Mouse (Mus musculus) cortical plate, adult 2 months (tissue): ENCODE measurements around the gene Slc7a7.

Source experiments
- CTCF ChIP-seq: fragments of 200-500 bp; IDR thresholded peaks from 2 replicates; pipeline ENCODE4 v1.5.1; 2011; ENCODE audit warnings: mild to moderate bottlenecking, control low read depth, low read length; ENCODE audit not compliant: insufficient read depth; ENCODE audit errors: extremely low read depth
- POLR2A ChIP-seq: fragments of 200-500 bp; IDR thresholded peaks from 2 replicates; pipeline ENCODE4 v1.6.1; 2011; ENCODE audit warnings: mild to moderate bottlenecking, low read length, control low read depth; ENCODE audit not compliant: insufficient read depth; ENCODE audit errors: extremely low read depth

DNA sequence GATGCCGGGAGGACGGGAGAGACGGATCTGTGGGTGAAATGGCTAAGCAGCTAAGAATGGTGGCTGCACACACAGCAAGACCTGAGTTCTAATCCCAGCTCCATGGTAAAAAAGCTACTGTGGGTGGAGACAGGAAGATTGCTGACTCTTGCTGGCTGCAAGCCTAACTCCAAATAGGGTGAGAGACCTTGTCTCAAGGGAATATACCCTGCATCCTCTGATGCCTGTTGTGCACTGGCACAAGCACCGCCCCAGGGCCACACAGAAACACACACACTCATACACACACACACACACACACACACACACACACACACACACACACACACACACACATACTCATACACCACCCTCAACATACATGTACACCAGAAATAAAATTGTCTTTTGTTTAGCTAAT, 750 bp downstream of the Slc7a7 start:
- TF ChIP-seq CTCF, result no peak
- TF ChIP-seq POLR2A, result no peak
